Mouse (Mus musculus) spleen, postnatal 4 days (tissue): Measurements from ENCODE around the gene Polr2j.
"Not testable (repeated sequence)": the region's sequence is repeated elsewhere in the genome, so short reads cannot be mapped to it uniquely, and the experiment has no call there.

Experiments used
- DNase-seq, 2 experiments: peaks; one replicate each; pipeline ENCODE4 v3.0.0; 2022; ENCODE audit warnings: low spot score in 2 of 2

The Polr2j gene

GRCm38 (mm10) chr5:136108486-136108885, 7.9 kb upstream of the Polr2j start:
- no peak for DNase-seq

GRCm38 (mm10) chr5:136109042-136109441, 7.4 kb upstream of the Polr2j start:
- no peak for DNase-seq

- not testable (repeated sequence) for DNase-seq
These were observed 2.9 kb upstream of the Polr2j start for GRCm38 (mm10) chr5:136113546-136113945.

GRCm38 (mm10) chr5:136116784-136117112, 317 bp downstream of the Polr2j start:
- no peak for DNase-seq

- DNase-seq = no peak
These were observed 5.7 kb downstream of the Polr2j start for GRCm38 (mm10) chr5:136122165-136122564.

GRCm38 (mm10) chr5:136135571-136136291, 19.3 kb downstream of the Polr2j start, which contains the start of the genes Lrwd1 and Alkbh4:
Lrwd1 (minus strand) TSS chr5:136136074.
Alkbh4 (plus strand) TSS chr5:136136146.
- DNase-seq = peak; percentile 97 to 98

- no peak for DNase-seq
These were observed 20.0 kb downstream of the Polr2j start for GRCm38 (mm10) chr5:136136292-136136990.

GRCm38 (mm10) chr5:136137658-136138274, 21.3 kb downstream of the Polr2j start:
- peak; percentile 70 to 87 for DNase-seq

- peak in 1 of 2 experiments; percentile 69 for DNase-seq
These were observed 23.0 kb downstream of the Polr2j start for GRCm38 (mm10) chr5:136139393-136139792.

- no peak for DNase-seq
These were observed 23.6 kb downstream of the Polr2j start for GRCm38 (mm10) chr5:136140057-136140482.

GRCm38 (mm10) chr5:136142746-136143145, 26.3 kb downstream of the Polr2j start:
- no peak for DNase-seq

- no peak for DNase-seq
These were observed 26.8 kb downstream of the Polr2j start for GRCm38 (mm10) chr5:136143161-136143755.

GRCm38 (mm10) chr5:136144606-136145430, 28.4 kb downstream of the Polr2j start:
- no peak for DNase-seq

- no peak for DNase-seq
These were observed 30.5 kb downstream of the Polr2j start for GRCm38 (mm10) chr5:136146936-136147335.

- DNase-seq = no peak
These were observed 31.3 kb downstream of the Polr2j start for GRCm38 (mm10) chr5:136147704-136148103.

GRCm38 (mm10) chr5:136149134-136149576, 32.7 kb downstream of the Polr2j start:
- peak in 1 of 2 experiments; percentile 44 for DNase-seq

- no peak for DNase-seq
These were observed 35.9 kb downstream of the Polr2j start for GRCm38 (mm10) chr5:136152365-136152764.

GRCm38 (mm10) chr5:136155399-136155798, 39.0 kb downstream of the Polr2j start:
- no peak for DNase-seq

GRCm38 (mm10) chr5:136160084-136160483, 43.7 kb downstream of the Polr2j start:
- not testable (repeated sequence) for DNase-seq

- no peak for DNase-seq
These were observed 47.5 kb downstream of the Polr2j start for GRCm38 (mm10) chr5:136163807-136164474.

GRCm38 (mm10) chr5:136165246-136165645, 48.8 kb downstream of the Polr2j start:
- no peak for DNase-seq
